Mouse (Mus musculus) left cerebral cortex, postnatal 4 days (tissue): ENCODE measurements at regions not wholly inside any gene's neighbourhood (a gene's known extent, or its start where the extent isn't known, plus 50 kb on each side); places are given as distances from the start of the nearest gene placed in this dataset.
A peak's percentile ranks its signal among the peaks of the same experiment; 100 is the strongest.
"Not testable (repeated sequence)": the region's sequence is repeated elsewhere in the genome, so short reads cannot be mapped to it uniquely, and the experiment has no call there.

Experiments used
- DNase-seq: peaks from one replicate; pipeline ENCODE4 v3.0.0-alpha.2; 2022
- intact Hi-C: fragments of 180-260 bp; cut with DNase I; formaldehyde crosslinking; loops from one replicate; pipeline ENCODE4 v1.15.1; 2025

DNA sequence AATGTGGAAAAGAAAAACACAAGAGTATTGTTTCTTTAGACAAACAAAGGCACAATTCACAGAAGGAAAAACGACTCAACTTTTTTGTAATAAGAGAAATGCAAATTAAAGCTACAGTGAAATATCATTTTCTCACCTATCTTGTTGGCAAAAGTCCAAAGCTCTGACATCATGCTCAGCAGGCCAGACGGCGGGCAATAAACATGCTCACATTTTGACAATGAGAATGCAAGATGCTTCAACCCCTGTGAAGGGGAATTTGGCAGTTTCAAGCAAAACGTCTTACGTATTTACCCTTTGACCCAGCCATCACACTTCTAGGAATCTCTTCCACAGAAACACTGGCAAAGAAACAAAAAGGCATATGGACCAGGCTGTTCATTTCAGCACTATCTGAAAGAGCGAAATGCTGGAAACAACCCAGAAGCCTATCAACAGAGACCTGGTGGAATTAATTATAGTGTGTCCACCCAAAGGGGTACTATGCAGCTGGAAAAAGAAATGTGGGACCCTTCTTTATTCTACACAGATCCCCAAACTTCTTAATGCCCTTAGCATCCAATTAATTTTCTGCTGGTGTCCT is 203.4 kb upstream of the 2610301B20Rik start:
- peak; percentile 8 for DNase-seq

DNA sequence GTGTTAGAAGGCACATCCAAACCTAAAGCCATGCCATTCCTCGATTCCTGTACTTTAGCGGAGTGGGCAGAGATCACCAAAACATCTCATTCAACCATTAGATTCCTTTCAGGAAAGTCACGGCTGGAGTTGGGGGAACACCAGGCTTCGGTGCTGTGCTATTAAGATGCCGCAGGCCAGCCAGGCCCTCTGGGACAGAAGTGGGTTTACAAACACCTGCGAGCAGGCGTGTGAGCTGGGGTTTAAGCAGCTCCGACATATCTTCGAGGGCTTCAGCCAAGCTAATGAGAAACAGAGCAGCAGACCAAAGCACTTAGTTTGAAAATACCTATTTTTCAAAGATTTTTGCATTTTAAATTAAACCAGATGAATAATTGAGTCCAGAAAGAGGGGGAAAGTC is 183.2 kb upstream of the 2610301B20Rik start:
- no peak for DNase-seq
- intact Hi-C loops: no loop called here

More for the DNA sequence above, 203.4 kb upstream of the 2610301B20Rik start:
- intact Hi-C loops: no loop called here

DNA sequence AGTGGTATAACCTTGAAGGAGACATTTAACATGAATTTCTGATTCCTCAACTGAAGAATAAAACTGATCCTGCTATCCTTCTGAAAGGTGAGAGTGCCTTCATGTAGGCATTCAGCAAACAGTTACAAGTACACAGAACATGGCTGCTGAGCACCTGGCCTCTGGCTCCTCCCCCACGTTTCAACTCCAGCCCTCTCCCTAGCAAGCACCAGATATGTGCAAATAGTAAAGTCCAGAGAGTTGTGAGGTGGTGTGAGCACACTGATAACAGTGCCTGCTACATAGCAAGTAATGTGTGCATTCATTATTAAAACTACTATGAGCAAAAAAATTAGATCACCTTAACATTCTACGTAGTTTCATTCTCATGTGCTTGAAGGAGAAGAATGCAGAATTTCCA is 181.4 kb upstream of the 2610301B20Rik start:
- intact Hi-C loops: no loop called here
- DNase-seq: no peak

DNA sequence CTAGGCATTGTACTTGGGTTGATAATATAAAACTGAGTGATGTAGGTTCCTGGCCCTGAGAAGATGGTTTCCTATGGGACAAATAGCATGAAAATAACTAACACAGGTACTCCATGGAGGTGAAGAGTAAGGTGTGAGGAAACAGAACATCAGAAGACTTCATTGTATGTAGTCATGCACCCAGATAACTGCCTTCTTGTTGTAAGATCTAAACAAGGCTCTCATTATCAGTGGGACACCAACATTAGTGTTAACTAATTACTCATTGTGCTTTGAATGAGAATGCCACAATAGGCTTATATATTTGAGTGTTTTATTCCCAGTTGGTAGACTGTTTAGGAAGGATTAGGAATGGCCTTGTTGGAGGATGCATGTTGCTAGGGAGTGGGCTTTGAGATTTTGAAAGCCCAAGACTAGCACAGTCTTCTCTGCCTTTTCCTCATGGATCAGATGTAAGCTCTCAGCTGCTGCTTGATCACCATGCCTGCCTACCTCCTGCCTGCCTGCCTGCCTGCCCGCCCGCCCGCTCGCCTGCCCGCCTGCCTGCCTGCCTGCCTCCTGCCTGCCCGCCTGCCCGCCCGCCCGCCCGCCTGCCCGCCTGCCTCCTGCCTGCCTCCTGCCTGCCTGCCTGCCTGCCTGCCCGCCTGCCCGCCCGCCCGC is 180.7 kb upstream of the 2610301B20Rik start:
- no peak for DNase-seq
- intact Hi-C loops: no loop called here

DNA sequence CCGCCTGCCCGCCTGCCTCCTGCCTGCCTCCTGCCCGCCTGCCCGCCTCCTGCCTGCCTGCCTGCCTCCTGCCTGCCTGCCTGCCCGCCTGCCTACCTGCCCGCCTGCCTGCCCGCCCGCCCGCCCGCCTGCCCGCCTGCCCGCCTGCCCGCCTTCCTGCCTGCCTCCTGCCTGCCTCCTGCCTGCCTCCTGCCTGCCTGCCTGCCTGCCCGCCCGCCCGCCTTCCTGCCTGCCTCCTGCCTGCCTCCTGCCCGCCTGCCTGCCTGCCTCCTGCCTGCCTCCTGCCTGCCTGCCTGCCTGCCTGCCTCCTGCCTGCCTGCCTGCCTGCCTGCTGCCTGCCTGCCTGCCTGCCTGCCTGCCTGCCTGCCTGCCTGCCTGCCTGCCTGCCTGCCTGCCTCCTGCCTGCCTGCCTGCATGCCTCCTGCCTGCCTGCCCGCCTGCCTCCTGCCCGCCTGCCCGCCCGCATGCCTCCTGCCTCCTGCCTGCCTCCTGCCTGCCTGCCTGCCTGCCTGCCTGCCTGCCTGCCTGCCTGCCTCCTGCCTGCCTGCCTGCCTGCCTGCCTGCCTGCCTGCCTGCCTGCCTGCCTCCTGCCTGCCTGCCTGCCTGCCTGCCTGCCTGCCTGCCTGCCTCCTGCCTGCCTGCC is 180.1 kb upstream of the 2610301B20Rik start:
- DNase-seq, intact Hi-C loops: not testable (repeated sequence)

DNA sequence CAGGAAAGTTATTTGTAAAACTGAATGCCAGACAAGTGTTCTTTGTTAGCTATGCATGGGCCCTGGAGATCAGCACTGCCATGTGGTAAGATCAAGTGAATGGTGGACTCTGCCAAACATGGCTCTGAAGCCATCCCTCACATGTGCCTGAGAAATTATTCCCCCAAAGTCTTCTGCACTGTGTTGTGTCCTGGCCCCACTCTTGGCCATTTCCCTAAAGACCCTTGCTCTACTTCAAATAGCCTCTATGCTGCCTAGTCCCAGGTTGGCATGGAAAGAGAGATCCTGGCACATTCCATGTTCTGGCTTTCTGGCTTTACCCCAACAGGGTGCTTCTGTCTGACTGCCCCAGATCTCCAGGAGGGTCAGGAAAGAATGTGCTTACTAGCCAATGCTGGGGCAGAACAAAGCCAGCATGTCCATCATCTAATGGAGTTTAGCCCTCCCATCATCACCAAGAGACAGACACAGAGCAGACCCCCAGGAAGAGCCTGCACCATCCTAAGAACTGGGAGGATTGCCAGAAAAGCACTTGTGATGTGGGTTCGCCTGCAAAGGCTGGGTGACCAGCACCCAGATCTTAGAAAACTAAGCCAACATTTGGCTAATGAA is 177.0 kb upstream of the 2610301B20Rik start:
- DNase-seq: no peak

DNA sequence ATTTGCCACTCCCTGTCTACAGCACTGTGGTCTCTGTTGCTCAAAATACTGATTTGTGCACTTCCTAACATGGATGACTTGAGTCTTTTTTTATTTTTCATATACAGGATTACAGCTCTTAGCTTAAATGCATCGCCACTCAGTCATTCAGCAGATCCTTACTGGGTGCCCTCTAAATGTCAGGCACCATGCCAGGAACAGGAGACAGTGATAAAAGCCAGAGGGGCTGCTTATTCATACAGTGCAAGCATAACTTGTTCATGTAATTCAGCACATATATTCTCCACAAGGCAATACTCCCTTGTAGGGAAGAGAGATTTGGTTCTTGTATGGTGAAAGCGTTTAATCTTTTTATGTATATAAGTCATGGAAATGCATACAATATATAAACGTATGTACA is 175.7 kb upstream of the 2610301B20Rik start:
- intact Hi-C loops: no loop called here
- no peak for DNase-seq

More for the DNA sequence above, 177.0 kb upstream of the 2610301B20Rik start:
- intact Hi-C loops: no loop called here

DNA sequence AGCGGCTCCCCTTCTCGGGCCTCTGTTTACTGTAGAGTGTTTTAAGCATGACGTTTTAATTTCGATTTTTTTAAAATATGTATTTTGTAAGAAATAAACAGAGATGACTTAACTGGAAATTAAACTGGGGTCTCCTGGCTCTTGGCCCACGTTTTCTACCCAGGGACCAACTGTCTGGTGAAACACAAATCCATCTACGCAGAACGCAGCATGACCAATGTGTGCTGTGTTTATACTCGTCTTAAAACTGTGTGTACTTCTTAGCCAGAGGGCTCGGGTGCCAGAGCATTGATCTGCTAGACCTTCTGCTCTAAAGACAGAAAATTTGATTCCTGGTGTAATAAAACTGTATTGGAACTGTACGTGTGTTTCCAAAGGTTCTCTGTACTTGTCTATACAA is 172.8 kb upstream of the 2610301B20Rik start:
- intact Hi-C loops: no loop called here
- DNase-seq: no peak

DNA sequence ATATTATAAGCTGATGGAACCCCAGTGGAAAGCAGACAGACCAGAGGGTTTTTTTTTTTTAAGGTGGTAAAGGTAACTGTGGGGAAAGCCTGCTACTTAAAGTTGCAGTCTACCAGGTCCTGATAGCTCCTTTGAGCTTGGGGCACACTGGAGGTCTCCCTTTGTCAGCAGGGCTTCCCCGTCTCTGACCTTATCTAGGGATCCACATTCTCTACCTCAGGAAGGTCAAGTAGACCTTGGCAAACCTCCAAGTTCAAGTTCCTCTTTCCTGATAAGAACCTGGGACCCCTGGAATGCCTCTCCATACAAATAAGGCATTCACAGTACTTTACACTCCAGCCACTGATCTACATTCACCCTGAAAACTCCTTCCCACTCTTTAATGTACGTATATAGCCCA is 171.1 kb upstream of the 2610301B20Rik start:
- intact Hi-C loops: no loop called here
- no peak for DNase-seq

DNA sequence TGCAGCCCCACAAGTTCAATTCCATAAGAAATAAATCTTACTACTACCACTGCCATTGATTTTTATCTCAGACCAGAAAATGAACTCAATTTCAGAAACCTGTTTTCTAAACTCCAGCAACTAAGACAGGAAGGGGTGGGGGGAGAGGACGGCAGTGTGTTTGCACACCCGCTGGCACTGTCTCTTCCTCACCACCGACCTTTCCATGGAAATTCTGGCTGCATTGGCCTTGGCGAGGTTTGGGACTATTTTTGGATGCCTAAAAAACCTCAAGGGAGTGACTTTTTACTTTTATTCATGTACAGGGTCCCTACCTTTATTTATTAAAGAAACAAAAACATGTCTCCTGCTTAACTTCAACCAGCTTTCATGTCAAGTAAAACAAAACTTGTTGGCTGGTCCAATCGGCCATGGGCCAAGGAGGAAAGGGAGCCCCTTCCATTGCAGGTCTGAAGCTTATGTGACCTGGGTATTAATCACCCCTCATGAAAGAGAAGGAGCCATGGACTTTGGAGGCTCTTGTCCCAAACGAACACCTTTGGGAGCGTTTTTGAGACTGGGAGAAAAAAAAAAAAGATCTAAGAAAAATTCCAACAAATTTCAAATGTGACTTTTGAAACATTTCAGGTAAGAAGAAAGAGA is 167.2 kb upstream of the 2610301B20Rik start:
- intact Hi-C loops: no loop called here
- DNase-seq: no peak

DNA sequence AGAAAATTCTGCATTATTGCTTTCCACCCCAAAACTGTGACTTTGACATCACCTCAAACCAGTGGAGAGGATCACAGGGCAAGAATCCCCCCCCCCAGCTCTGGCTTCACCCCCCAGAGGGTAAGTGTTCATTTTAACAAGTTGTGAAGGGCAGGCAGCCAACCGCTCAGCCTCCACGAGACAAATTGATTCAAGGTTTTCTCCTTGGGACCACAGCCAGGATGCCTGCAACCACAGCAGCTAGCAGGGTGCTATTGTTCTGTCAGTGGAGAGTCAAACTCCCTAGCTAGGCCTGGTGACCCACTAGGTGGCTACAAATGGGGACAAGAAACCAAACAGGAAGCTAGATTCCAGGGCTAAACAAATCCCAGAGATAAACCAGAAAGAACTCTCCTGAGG is 166.6 kb upstream of the 2610301B20Rik start:
- intact Hi-C loops: no loop called here
- peak; percentile 51 for DNase-seq

DNA sequence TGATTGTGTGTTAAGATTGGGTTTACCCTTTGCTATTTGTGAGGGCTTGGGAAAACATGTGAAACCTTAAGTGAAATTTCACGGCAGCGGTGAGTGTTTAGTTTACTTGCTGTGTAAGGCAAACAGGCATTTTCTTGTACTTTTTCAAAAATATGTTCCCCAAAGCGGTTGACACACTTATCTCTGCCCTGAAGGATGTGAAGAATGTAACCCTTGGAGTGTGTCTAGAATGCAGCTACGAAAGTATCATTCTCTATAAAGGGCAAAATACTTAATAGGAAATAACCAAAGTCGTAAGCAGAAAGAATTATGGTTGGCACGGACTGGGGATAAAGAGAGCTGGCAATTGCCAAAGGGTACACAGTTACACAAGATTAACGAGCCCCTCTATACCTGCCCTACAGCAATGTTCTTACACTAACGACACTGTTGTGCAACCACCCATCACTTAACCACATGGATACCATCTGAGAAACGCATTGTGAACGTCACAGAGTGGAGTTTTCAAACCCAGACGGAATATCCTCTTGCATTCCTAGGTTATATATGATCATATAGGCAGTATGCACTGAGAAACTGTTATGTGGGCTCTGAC is 162.3 kb upstream of the 2610301B20Rik start:
- intact Hi-C loops: no loop called here
- no peak for DNase-seq

DNA sequence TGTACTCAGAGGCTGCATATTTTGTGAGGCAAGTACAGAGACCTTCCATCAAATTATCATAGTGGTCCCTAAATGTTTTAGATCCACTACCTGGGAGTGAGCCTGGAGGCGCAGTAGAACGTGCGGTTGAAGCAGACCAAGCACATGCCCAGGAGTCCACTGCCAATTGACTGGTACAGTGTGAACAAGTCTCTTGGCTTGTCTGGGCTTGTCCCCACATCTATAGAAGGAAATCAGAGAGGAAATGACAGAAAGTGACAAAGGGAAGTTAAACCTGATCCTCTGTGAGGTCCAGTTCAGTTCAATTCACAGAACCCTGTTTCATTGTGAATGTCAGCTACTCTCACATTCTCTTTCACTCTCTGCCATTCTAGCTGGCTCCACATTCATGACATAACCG is 151.0 kb upstream of the 2610301B20Rik start:
- intact Hi-C loops: no loop called here
- DNase-seq: no peak

DNA sequence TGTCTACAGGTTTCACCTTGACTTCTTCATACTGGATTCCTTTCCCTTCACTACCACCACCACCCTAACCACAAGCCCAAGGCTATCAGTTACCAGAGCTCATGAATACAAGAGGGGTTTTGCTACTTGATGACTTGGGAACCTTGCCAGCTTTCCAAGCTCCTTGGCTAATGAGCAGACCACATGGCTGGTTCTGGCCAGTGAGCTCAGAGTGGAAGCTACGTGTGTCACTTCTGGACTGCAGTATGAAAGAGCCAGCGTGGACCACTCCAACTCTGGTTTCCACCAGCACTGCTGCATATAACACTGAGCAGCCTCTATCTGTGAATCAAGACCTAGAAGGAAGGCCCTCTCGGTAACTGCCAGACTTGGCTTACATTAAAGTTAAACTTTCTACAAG is 146.4 kb upstream of the 2610301B20Rik start:
- intact Hi-C loops: no loop called here
- peak; percentile 32 for DNase-seq

DNA sequence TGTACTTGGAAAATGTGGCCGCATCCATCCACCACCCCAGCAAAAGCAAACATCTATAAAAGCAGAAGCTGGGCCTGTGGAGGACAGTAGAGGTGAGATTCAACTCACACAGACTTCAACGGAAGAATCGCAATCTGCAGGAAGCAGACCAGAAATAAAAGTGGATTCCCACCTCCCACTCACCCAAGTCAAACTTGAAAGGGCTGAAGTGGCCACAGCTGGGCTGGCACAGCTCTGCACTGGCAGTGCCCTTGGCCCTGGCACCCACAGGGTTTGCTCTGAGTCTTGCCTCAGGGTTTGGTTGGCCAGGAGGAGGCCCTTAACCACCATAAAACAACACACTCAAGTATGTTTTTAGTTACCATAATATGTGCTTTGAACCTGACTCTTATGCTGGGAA is 129.1 kb upstream of the 2610301B20Rik start:
- no peak for DNase-seq
- intact Hi-C loops: no loop called here

DNA sequence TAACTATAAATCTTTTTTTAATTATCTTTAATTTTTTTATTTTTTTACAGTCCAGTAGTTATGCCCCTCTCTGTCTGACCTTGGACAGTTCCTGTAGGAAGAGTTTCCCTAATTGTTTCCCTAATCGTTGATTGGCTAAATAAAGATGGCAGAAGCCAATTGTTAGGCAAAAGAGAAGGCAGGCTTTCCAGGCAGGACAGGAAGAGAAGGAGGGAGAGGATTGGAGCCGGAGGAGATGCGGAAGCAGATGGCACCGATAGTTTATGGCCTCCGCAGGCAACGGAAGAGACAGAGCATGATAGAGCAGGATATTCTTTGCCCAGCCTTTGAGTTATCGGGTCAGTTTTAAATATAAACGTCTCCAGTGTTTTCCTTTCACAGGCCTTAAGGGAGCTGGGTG is 125.5 kb upstream of the 2610301B20Rik start:
- intact Hi-C loops: no loop called here

DNA sequence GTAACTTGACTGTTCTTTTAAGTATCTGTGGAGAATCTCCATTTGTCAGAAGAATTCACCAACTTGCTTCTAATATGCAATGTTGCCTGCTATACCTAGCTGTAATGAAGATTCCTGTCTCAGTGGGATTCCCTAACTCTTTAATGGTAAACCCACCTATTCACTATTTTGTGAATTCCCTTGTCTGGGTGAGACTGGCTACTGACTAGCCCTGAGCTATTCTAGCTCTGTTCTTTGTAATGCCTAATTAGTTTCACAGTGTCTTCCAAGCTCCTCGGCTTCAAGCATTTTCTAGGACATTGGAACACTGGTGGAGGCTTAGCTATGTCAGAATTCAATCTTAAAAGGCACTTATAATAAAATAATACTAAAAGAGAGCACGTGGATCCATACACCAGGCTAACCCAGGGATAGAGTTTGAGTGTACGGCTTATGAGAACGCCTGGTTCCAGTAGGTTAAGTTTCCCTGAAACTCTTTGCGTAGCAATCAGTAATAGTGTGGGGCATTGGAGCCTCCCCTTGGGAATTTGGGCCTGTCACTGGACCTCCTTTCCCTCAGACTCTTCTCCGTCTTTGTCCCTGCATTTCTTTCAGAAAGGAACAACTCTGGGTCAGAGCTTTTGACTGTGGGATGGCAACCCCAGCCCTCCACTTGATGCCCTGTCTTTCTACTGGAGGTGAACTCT is 123.8 kb upstream of the 2610301B20Rik start:
- DNase-seq, intact Hi-C loops: not testable (repeated sequence)

More for the DNA sequence above, 125.5 kb upstream of the 2610301B20Rik start:
- no peak for DNase-seq

DNA sequence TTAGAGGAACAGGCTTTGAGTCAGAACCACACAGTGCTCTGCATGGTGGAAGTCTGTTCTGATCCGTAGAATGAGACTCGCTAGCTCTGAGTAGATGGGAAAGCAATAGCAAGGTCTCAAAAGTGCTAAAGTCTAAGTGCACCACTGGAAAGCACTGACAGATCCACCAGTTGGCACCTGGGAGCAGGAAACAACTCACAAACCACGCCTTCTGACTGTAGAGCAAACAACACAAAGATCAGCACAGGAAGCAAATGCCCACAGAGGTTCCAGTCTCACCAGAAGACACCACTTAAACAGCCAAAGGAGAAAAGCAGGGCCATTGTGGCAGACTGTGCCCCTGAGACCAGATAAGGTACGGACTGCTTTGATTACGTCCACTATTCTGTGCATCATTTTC is 121.1 kb upstream of the 2610301B20Rik start:
- intact Hi-C loops: no loop called here

DNA sequence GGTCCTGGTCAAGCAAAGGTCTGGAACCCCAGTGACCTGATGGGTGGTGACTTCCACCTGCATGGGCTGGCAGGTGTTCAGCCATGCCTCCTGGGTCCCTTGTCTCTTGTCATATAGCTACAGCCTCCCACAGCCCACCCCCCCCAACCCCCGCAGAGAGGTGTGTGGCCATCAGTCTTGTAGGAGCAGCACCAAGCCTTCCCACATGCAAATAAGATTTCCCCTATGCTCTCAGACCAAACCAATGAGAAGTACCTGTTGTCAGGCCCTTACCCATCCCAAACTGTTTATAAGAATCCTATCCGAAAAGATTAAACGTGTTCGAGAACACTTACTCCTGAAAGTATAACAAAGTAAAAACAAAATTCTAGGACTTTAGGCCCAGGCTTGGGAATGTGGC is 114.8 kb upstream of the 2610301B20Rik start:
- intact Hi-C loops: no loop called here
- DNase-seq: no peak

More for the DNA sequence above, 121.1 kb upstream of the 2610301B20Rik start:
- DNase-seq: no peak

DNA sequence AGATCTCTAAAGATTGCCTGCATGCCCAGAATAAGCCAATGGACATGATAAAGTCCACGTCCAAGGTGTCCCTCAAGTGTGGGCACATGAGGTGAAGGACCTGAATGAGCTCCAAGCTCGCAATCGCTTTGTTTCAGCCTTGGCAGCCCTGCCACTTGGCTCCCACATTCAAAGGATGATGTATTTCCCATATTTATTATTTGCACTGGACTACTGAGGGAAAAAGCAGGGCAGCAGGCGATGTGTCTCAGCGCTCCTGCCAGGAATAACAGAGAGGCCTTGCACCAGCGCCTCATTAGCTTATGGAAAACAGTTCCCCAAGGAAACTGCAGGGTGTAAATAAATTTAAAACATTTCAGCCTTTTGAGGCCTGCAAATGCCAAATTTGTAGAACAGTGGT is 106.6 kb upstream of the 2610301B20Rik start:
- intact Hi-C loops: no loop called here

More for the DNA sequence above, 106.6 kb upstream of the 2610301B20Rik start:
- no peak for DNase-seq
